Mouse (Mus musculus): ENCODE measurements around the gene Rarres2. TPM values are rescaled to one million over a fixed set of nuclear protein-coding genes. Genes with fewer than 3 reads are reported as not detected.

Gene Rarres2
- polyA plus RNA-seq, 1 experiment = 28.8 TPM

- H3K4me3 ChIP-seq (ENCODE audit: control insufficient read depth, insufficient read depth, low read length) = no peak overlapping the region
- no peaks in the 10 kb centered on the region for H3K36me3 ChIP-seq (ENCODE audit: control insufficient read depth, insufficient read depth, low read length)
- peaks cover 14% of the 10 kb centered on the region; the same call in 1 of the 2 replicates for H3K4me1 ChIP-seq (replicated peaks; ENCODE audit: control insufficient read depth, insufficient read depth, low read length)
- H3K27ac ChIP-seq (ENCODE audit: control insufficient read depth, insufficient read depth, low read length) = no peak overlapping the region
- no peak for TF ChIP-seq POLR2A (IDR thresholded peaks at IDR 0.05; ENCODE audit: control insufficient read depth, extremely low read depth, insufficient read depth, low read length, poor library complexity)
- no peaks in the 10 kb centered on the region for H3K27me3 ChIP-seq (ENCODE audit: control insufficient read depth, insufficient read depth, low read length)
- 94% methylated on average over 2 of the region's 2 CpGs for WGBS
- no peak for DNase-seq
These were observed 35.5 kb upstream of the Rarres2 start for GRCm38 (mm10) chr6:48608124-48608523.

DNA sequence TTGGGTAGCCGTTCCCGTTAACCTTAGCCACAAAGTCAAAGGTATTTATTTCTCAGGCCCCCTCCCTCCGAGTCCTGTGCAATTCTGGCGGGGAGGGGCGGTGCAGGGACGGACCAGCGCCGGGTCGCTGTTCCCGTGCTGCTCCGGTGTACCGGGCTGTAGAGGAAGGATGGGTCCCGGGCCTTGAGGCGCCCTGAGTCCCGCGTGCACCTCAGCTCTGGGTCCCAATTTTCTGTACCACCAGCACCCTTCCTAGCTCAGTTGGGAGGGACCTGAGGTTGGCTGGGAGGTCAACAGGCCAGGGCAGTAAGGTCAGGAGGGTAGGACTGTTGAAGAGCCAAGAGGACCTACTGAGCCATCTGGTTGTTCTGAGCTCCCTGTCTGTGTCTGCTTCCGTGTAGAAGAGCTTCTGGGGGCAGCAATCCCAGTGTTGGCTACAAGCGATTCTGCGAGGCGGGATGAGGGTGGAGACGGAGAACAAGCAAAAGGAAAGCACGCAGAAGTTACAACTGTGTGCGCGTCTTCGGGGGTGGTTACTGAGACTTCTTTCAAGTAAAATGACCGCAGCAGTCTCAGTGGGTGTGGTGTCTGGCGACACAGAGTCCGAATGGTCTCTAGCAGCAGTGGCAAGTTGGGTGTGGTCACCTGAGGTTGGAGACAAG lies 29.6 kb upstream of the Rarres2 start:
- no peak for DNase-seq
- no peak overlapping the region for H3K27ac ChIP-seq (ENCODE audit: control insufficient read depth, insufficient read depth, low read length)
- peaks cover 7% of the 10 kb centered on the region for H3K4me1 ChIP-seq (replicated peaks; ENCODE audit: control insufficient read depth, insufficient read depth, low read length)
- no peaks in the 10 kb centered on the region for H3K27me3 ChIP-seq (ENCODE audit: control insufficient read depth, insufficient read depth, low read length)
- TF ChIP-seq POLR2A (IDR thresholded peaks at IDR 0.05; ENCODE audit: control insufficient read depth, extremely low read depth, insufficient read depth, low read length, poor library complexity) (no peak; the same call in 1 of the 2 replicates), CTCF (IDR thresholded peaks at IDR 0.05; ENCODE audit: borderline replicate concordance, control insufficient read depth, extremely low read depth, insufficient read depth, low read length, poor library complexity) (no peak)
- H3K4me3 ChIP-seq (ENCODE audit: control insufficient read depth, insufficient read depth, low read length) = peak overlapping the region; percentile 96
- H3K36me3 ChIP-seq (ENCODE audit: control insufficient read depth, insufficient read depth, low read length) = no peaks in the 10 kb centered on the region
- WGBS = under 1% methylated on average over 28 of the region's 28 CpGs

- Histone ChIP-seq H3K36me3 (ENCODE audit: control insufficient read depth, insufficient read depth, low read length) (no peaks in the 10 kb centered on the region), H3K4me3 (ENCODE audit: control insufficient read depth, insufficient read depth, low read length) (peak within 1 kb of the TSS; percentile 96), H3K27me3 (ENCODE audit: control insufficient read depth, insufficient read depth, low read length) (no peaks in the 10 kb centered on the region), H3K27ac (ENCODE audit: control insufficient read depth, insufficient read depth, low read length) (no peak within 1 kb of the TSS), H3K4me1 (replicated peaks; ENCODE audit: control insufficient read depth, insufficient read depth, low read length) (peaks cover 7% of the 10 kb centered on the region)
- DNase-seq = peak; percentile 94
- TF ChIP-seq POLR2A (IDR thresholded peaks at IDR 0.05; ENCODE audit: control insufficient read depth, extremely low read depth, insufficient read depth, low read length, poor library complexity) = peak; percentile 79
- TF ChIP-seq CTCF (IDR thresholded peaks at IDR 0.05; ENCODE audit: borderline replicate concordance, control insufficient read depth, extremely low read depth, insufficient read depth, low read length, poor library complexity) = no peak; the same call in 1 of the 2 replicates
- WGBS = 5% methylated on average over 42 of the region's 42 CpGs
These were observed 28.9 kb upstream of the Rarres2 start, which contains the start of gene Zfp775 for GRCm38 (mm10) chr6:48601271-48602079. Zfp775 (plus strand) TSS chr6:48602063.

GRCm38 (mm10) chr6:48600594-48600993 lies 28.0 kb upstream of the Rarres2 start:
- Histone ChIP-seq H3K27ac (ENCODE audit: control insufficient read depth, insufficient read depth, low read length) (no peak overlapping the region), H3K27me3 (ENCODE audit: control insufficient read depth, insufficient read depth, low read length) (no peaks in the 10 kb centered on the region), H3K36me3 (ENCODE audit: control insufficient read depth, insufficient read depth, low read length) (no peaks in the 10 kb centered on the region), H3K4me3 (ENCODE audit: control insufficient read depth, insufficient read depth, low read length) (no peak overlapping the region), H3K4me1 (replicated peaks; ENCODE audit: control insufficient read depth, insufficient read depth, low read length) (peaks cover 7% of the 10 kb centered on the region)
- WGBS = 98% methylated on average over 1 of the region's 1 CpGs
- DNase-seq = no peak
- TF ChIP-seq CTCF (IDR thresholded peaks at IDR 0.05; ENCODE audit: borderline replicate concordance, control insufficient read depth, extremely low read depth, insufficient read depth, low read length, poor library complexity) (no peak), POLR2A (IDR thresholded peaks at IDR 0.05; ENCODE audit: control insufficient read depth, extremely low read depth, insufficient read depth, low read length, poor library complexity) (no peak)

GRCm38 (mm10) chr6:48597233-48597625 lies 24.6 kb upstream of the Rarres2 start:
- Histone ChIP-seq H3K4me1 (replicated peaks; ENCODE audit: control insufficient read depth, insufficient read depth, low read length) (peaks cover 22% of the 10 kb centered on the region), H3K36me3 (ENCODE audit: control insufficient read depth, insufficient read depth, low read length) (no peaks in the 10 kb centered on the region), H3K27ac (ENCODE audit: control insufficient read depth, insufficient read depth, low read length) (no peak overlapping the region), H3K4me3 (ENCODE audit: control insufficient read depth, insufficient read depth, low read length) (no peak overlapping the region), H3K27me3 (ENCODE audit: control insufficient read depth, insufficient read depth, low read length) (no peaks in the 10 kb centered on the region)
- no peak for DNase-seq
- TF ChIP-seq CTCF (IDR thresholded peaks at IDR 0.05; ENCODE audit: borderline replicate concordance, control insufficient read depth, extremely low read depth, insufficient read depth, low read length, poor library complexity) (no peak), POLR2A (IDR thresholded peaks at IDR 0.05; ENCODE audit: control insufficient read depth, extremely low read depth, insufficient read depth, low read length, poor library complexity) (no peak)
- 98% methylated on average over 27 of the region's 27 CpGs for WGBS

GRCm38 (mm10) chr6:48596545-48597232 lies 24.1 kb upstream of the Rarres2 start:
- TF ChIP-seq CTCF (IDR thresholded peaks at IDR 0.05; ENCODE audit: borderline replicate concordance, control insufficient read depth, extremely low read depth, insufficient read depth, low read length, poor library complexity) (no peak), POLR2A (IDR thresholded peaks at IDR 0.05; ENCODE audit: control insufficient read depth, extremely low read depth, insufficient read depth, low read length, poor library complexity) (no peak)
- Histone ChIP-seq H3K36me3 (ENCODE audit: control insufficient read depth, insufficient read depth, low read length) (no peaks in the 10 kb centered on the region), H3K27me3 (ENCODE audit: control insufficient read depth, insufficient read depth, low read length) (no peaks in the 10 kb centered on the region), H3K27ac (ENCODE audit: control insufficient read depth, insufficient read depth, low read length) (no peak overlapping the region), H3K4me3 (ENCODE audit: control insufficient read depth, insufficient read depth, low read length) (no peak overlapping the region), H3K4me1 (replicated peaks; ENCODE audit: control insufficient read depth, insufficient read depth, low read length) (peaks cover 21% of the 10 kb centered on the region)
- no peak for DNase-seq
- 97% methylated on average over 45 of the region's 45 CpGs for WGBS
